Mouse (Mus musculus) kidney, adult 2 months (tissue): ENCODE data around the gene Fbxw8.

Source experiments
- CTCF ChIP-seq: fragments of 200-500 bp; conservative IDR thresholded peaks from 2 replicates; pipeline ENCODE4 v1.5.1; 2011; ENCODE audit warnings: low read depth, mild to moderate bottlenecking, control low read depth, low read length, moderate library complexity, mixed read lengths; ENCODE audit not compliant: insufficient read depth, insufficient read length
- POLR2A ChIP-seq: fragments of 200-500 bp; IDR thresholded peaks from one replicate; pipeline ENCODE4 v1.6.1; 2011; ENCODE audit warnings: low read depth, low read length, control low read depth

DNA sequence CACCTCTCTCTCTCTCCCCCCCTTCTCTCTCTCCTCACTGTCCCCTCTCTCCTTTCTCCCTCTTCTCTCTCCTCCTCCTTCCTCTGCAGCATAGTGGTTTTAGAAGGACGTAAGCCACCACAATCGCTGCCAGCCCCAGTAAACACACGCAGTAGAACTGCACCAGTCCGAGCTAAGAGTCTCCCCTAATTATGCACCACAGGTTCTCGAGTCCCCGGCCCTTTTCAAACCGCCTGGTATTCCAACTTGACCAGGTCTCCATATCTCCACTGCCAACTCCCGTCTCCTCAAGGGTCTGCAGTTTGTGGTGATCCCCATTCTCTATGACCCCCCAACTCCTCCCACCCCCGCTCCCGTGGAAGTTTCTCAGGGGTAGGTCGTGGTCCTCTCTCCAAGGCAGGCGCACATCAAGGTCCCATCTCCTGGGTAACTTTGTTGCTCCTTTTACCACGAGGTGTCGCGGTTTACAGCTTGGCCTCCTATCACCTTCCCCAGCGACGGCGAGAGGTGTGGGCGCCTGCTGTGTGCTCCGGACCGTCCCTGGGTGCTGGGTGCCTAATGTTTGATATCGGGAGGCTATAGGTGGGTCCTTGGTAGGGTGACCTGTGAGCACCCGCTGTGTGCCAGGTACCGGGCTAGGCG, 15.7 kb upstream of the Fbxw8 start:
- TF ChIP-seq CTCF (peak; percentile 33; the same call in 1 of the 2 replicates), POLR2A (no peak)
